Mouse (Mus musculus): ENCODE measurements at regions not wholly inside any gene's neighbourhood (a gene's known extent, or its start where the extent isn't known, plus 50 kb on each side); places are given as distances from the start of the nearest gene placed in this dataset.

- no peak for DNase-seq
Observed at GRCm38 (mm10) chr10:123997260-123997659, 733.5 kb downstream of the Fam19a2 start.

DNA sequence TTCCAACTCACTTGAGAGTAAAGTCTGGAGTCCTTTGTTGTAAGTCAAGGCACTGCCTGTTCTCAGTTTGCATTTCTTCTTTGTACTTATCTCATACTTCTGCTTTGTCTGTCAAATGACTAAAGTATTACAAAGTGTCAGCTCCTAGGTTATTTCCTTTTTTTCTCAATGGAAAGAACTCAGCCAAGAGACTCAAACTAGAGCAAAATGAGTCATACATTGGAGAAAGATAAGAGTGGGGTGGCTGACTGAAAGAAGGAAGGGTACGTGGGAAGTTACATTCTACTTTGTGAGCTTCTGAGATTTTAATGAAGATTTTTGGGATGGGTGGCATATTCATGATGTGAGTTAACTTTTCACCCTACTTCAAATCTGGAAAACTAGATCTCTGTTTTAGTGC is 735.2 kb downstream of the Fam19a2 start:
- no peak for DNase-seq

DNA sequence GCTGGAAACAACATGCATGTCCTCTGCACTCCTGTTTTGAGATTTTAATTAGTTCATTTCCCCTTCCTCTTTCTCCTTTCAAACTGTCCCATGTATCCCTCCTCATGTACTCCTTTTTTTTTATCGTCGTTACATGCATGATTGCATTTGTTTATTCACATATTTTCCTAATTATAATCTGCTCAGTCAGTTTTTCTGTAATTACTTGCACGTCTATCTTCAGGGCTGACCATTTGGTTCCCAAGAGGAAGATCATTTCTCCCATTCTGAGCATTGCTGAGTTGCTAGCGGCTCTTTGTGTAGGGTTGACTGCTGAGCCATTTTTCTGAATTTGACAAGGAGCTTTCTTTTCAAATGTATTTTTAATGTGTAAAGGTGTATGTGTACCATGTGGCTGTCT is 781.2 kb downstream of the Fam19a2 start:
- no peak for DNase-seq

- DNase-seq: no peak
Observed at GRCm38 (mm10) chr10:124045791-124046190, 782.0 kb downstream of the Fam19a2 start.

GRCm38 (mm10) chr10:124082756-124083155 is 819.0 kb downstream of the Fam19a2 start:
- DNase-seq: no peak

- DNase-seq: no peak
Observed at GRCm38 (mm10) chr10:124090547-124090946, 826.8 kb downstream of the Fam19a2 start.

DNA sequence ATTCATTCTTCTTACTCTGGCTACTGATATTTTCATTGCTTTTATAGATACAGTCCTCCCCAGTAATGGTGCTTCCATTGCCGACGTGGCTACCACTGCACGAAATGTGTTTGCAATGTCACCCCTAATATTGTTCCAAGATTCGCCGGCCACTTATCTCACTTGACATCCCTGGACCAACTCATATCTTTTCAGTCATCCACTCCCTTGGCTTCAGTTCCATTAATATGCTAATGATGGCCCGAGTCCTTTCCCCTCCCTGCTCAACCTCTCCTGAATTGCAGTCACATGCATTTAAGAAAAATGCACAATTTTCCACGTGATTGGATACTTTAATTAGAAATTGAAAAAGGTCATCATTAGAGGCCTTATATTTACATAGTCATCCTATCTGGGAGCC is 827.6 kb downstream of the Fam19a2 start:
- no peak for DNase-seq

DNA sequence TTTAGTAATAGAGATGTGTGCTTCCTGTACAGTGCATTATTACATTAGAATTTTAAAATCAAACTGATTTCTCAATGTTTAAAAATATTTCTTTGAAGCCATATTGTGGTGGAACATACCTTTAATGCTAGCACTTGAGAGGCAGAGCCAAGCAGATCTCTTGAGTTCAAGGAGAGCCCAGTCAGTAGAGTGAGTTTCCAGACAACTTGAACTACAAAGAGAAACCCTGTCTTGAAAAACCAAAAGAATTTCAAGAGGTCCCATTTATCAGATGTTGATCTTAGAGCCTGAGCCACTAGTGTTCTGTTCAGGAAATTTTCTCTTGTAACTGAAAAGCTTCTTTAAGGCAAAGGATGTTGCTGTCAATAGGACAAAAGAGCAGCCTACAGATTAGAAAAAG is 855.8 kb downstream of the Fam19a2 start:
- DNase-seq: no peak

DNA sequence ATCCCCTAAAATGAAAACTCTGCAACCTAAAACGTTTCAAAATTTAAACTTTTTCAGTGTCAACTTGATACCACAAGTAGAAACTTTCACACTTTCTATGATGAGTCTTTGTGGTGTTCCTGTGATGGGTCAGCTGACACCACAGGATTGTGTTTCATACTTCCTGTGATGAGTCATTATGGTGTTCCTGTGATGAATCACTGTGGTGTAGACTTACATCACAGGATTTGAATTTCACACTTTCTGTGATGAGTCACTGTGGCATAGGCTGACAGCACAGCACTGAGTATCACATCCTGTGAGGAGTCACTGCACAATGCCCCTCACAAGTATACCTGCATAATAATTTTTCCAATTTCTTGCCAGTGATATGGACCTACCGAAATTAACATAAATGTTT is 874.7 kb downstream of the Fam19a2 start:
- DNase-seq: no peak

DNA sequence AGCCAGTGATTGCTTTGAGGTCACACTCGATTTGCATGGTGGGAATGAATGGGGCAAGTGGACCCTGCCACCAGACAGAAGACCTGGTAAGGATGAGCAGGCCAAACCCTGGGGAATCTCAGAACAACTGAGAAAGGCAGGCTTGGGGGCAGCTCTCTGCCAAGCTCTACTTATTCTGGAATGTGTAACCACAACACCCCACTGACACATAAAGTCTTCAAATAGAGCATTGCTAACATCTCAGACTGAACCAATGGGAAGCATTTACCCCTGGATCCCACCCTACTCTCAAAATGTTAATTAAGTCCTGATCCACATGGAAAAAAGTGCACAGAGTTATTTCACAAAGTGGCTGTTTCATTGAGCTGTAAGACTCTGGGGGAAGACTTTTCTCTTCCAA is 878.5 kb downstream of the Fam19a2 start:
- no peak for DNase-seq

DNA sequence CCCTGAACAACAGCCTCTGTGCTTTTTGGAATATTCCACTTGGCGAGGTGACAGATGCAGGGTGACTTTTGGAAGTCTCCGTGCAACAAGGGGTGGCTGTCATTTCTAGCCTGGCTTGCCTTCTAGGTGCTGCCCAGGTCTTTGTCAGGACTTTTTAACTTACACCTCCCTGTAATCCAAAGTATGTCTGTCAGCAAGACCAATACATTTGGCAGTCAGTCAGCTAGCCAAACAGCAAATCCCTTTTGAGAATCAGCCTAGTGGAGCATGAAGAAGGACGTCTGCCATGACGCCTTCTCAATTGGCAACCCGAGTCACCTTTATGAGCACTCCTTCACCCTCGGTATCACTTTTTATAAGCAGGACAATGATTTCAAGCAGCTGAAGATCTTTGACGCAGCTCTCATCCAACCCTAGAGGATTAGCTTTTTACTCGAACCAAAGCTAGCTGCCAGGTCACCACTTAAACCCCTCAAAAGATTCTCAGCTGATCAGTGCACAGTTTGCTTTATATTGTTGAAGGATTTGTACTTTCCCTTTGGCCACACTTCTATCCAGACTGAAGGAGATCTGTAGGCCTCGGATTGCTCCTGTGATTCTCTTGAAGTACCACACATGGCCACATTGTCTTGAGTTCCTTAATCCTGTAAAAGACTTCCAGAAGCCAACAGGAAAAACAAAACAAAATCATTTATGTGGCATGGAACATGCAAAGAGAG is 883.1 kb downstream of the Fam19a2 start:
- DNase-seq: no peak

GRCm38 (mm10) chr10:124163441-124163840 is 899.6 kb downstream of the Fam19a2 start:
- DNase-seq: no peak

DNA sequence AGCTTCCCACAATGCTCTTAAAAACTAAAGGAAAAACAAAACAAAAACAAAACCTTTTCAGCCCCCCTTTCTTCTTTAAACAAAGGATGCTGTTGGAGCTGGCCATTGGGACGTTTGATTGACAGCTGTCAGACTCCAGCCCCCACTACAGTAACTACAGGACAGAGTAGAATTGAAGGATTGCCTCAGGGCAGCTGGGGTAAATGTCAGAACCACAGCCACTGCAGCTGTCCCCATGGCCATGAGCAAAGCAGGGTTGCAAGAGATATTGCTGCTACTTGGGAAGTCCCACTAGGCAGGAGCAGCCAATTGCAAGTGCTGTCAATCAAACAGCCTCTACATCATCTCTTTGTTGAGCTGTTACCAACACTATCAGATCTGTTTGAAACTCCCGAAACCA is 911.8 kb downstream of the Fam19a2 start:
- no peak for DNase-seq

DNA sequence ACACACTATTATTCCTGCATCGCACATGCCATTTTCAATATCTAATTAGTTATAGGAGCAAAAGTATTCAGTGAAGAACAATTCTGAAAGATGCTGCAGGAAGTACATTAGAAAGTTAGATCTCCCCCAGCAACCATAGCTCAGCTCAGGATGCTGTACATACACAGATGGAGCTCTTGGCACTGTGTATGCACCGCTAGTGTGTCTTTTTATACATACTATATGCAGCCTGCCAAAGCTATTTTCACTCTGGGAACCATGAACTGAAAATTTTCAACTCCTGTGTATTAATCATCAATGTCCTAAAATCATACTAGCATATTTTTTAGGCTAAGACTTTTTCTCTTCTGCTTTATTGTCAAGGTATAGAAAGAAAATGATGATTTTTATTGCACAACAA is 944.5 kb downstream of the Fam19a2 start:
- DNase-seq: no peak

DNA sequence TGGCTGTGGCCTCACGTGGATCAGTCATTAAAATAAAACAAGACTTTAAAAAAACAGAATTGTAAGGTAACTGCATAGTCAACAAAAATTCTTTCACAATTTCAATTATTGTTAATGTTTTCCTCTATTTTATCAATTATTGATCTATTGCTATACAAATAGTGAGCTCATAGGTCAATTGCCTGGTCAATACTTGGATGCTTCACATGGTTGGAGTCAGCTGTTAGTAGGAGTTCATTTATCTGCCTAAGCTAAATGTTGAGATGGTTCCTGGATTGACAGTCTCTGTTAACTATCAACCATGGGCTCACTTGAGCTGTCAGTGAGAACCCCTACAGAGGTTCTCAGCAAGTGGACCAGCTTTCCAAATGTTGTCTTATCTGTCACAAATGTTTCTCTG is 955.7 kb downstream of the Fam19a2 start:
- DNase-seq: no peak

GRCm38 (mm10) chr10:124222068-124222467 is 958.3 kb downstream of the Fam19a2 start:
- no peak for DNase-seq

- no peak for DNase-seq
Observed at GRCm38 (mm10) chr10:124227061-124227460, 963.3 kb downstream of the Fam19a2 start.

GRCm38 (mm10) chr10:124249358-124249757 is 985.6 kb downstream of the Fam19a2 start:
- DNase-seq: no peak

- DNase-seq: no peak
Observed at GRCm38 (mm10) chr10:124250004-124250403, 986.2 kb downstream of the Fam19a2 start.

- no peak for DNase-seq
Observed at GRCm38 (mm10) chr10:124288301-124288995, 1024.7 kb downstream of the Fam19a2 start.

DNA sequence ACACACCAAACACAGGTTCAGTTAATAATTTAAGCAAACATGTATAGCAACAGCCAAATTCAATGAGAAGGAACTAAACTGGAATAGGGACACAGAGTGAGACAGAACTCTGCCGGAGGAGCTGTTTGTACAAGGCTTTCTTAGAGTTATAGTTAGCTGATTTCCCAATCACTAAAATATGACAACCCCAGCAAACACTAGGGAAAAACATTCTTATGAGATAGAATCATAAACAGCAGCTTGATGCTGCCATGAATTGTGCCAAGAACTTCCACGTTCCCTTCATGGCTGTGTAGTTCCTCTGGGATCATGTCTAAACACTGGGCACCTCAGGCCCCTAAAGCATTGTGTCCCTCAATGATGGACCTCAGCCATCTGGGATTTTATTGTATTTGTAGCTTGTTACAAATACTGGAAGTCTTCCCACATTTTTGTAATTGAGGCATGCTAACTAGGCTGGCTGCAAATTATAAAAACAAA is 1033.4 kb downstream of the Fam19a2 start:
- DNase-seq: no peak

- DNase-seq: no peak
Observed at GRCm38 (mm10) chr10:124304683-124305082, 1040.9 kb downstream of the Fam19a2 start.

- peak; percentile 41 to 65 for DNase-seq
Observed at GRCm38 (mm10) chr10:124305644-124306043, 1041.8 kb downstream of the Fam19a2 start.

DNA sequence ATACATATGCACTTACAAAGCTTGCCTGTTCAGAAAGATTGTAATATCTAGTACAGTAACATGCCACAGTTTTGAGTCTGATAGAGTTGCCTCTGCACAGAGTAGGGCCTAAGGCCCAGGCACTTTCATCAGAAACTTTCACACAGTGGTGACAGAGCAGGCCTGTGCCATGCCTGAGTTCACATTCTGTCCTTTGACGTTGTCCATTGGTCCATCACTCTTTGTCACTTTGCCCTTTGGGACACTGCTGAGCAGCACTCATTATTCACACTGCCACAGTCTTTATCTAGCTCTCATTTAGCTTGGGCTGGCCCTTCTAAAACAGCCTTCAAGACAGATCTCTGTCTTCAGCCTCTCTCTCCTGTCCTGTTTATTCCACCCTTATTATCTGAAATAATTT is 1055.0 kb downstream of the Fam19a2 start:
- no peak for DNase-seq

Measured in kidney, postnatal 25 days (tissue).